Mouse (Mus musculus): Measurements from ENCODE around the gene Bckdk. TPM values are rescaled to one million over a fixed set of nuclear protein-coding genes. Genes with fewer than 3 reads are reported as not detected.

Bckdk gene
- 99.1 and 116 TPM in 2 replicates for polyA plus RNA-seq (2014; fragmentation: Nextera tagmentation; extraction: Ambion mirVana)

- Histone ChIP-seq H3K9me3 (replicated peaks; ENCODE audit: control insufficient read depth, low read length) (no peaks in the 10 kb centered on the region), H3K4me2 (ENCODE audit: low read depth, low read length) (peak within 1 kb of the TSS; percentile 81), H3K9ac (replicated peaks; ENCODE audit: low read length) (peak within 1 kb of the TSS; percentile 81), H3K4me1 (ENCODE audit: control insufficient read depth, insufficient read depth, low read length) (no peaks in the 10 kb centered on the region), H3K27me3 (ENCODE audit: control insufficient read depth, insufficient read depth, low read length) (no peaks in the 10 kb centered on the region), H3K4me3 (ENCODE audit: low read depth, low read length) (peak within 1 kb of the TSS; percentile 59), H3K36me3 (replicated peaks; ENCODE audit: control insufficient read depth, insufficient read depth, low read depth, low read length) (peaks cover 13% of the 10 kb centered on the region), H3K27ac (replicated peaks; ENCODE audit: low read depth, low read length) (peak within 1 kb of the TSS; percentile 31)
- ATAC-seq (replicated peaks; ENCODE audit: insufficient number of reproducible peaks, low FRiP score, low TSS enrichment, low read depth) (peak; percentile 86), DNase-seq (ENCODE audit: low spot score) (peak; percentile 89)
- 8% methylated on average over 38 of the region's 38 CpGs for WGBS
Observed at GRCm38 (mm10) chr7:127903971-127904796, at the start of gene Bckdk. Bckdk (plus strand) TSS chr7:127904082.

- H3K36me3 ChIP-seq (replicated peaks; ENCODE audit: control insufficient read depth, insufficient read depth, low read depth, low read length): no peaks in the 10 kb centered on the region
- no peaks in the 10 kb centered on the region for H3K9me3 ChIP-seq (replicated peaks; ENCODE audit: control insufficient read depth, low read length)
- H3K27ac ChIP-seq (replicated peaks; ENCODE audit: low read depth, low read length): no peak overlapping the region
- 90% methylated on average over 6 of the region's 6 CpGs for WGBS
- no peak overlapping the region for H3K4me2 ChIP-seq (ENCODE audit: low read depth, low read length)
- DNase-seq (ENCODE audit: low spot score): no peak
- H3K27me3 ChIP-seq (ENCODE audit: control insufficient read depth, insufficient read depth, low read length): no peaks in the 10 kb centered on the region
- H3K4me3 ChIP-seq (ENCODE audit: low read depth, low read length): no peak overlapping the region
- ATAC-seq (replicated peaks; ENCODE audit: insufficient number of reproducible peaks, low FRiP score, low TSS enrichment, low read depth): no peak
- no peak overlapping the region for H3K9ac ChIP-seq (replicated peaks; ENCODE audit: low read length)
- H3K4me1 ChIP-seq (ENCODE audit: control insufficient read depth, insufficient read depth, low read length): no peaks in the 10 kb centered on the region
Observed at GRCm38 (mm10) chr7:127858258-127858657, 45.6 kb upstream of the Bckdk start.

GRCm38 (mm10) chr7:127866434-127866833, 37.4 kb upstream of the Bckdk start:
- no peak for ATAC-seq (replicated peaks; ENCODE audit: insufficient number of reproducible peaks, low FRiP score, low TSS enrichment, low read depth)
- H3K36me3 ChIP-seq (replicated peaks; ENCODE audit: control insufficient read depth, insufficient read depth, low read depth, low read length): peaks cover 16% of the 10 kb centered on the region
- H3K4me3 ChIP-seq (ENCODE audit: low read depth, low read length): no peak overlapping the region

GRCm38 (mm10) chr7:127867641-127868040, 36.2 kb upstream of the Bckdk start:
- Histone ChIP-seq H3K27ac (replicated peaks; ENCODE audit: low read depth, low read length) (no peak overlapping the region), H3K4me3 (ENCODE audit: low read depth, low read length) (no peak overlapping the region), H3K4me2 (ENCODE audit: low read depth, low read length) (no peak overlapping the region), H3K9me3 (replicated peaks; ENCODE audit: control insufficient read depth, low read length) (no peaks in the 10 kb centered on the region), H3K4me1 (ENCODE audit: control insufficient read depth, insufficient read depth, low read length) (no peaks in the 10 kb centered on the region), H3K36me3 (replicated peaks; ENCODE audit: control insufficient read depth, insufficient read depth, low read depth, low read length) (peaks cover 16% of the 10 kb centered on the region), H3K9ac (replicated peaks; ENCODE audit: low read length) (no peak overlapping the region), H3K27me3 (ENCODE audit: control insufficient read depth, insufficient read depth, low read length) (no peaks in the 10 kb centered on the region)
- 95% methylated on average over 18 of the region's 18 CpGs for WGBS
- ATAC-seq (replicated peaks; ENCODE audit: insufficient number of reproducible peaks, low FRiP score, low TSS enrichment, low read depth): no peak
- no peak for DNase-seq (ENCODE audit: low spot score)

More at GRCm38 (mm10) chr7:127866434-127866833, 37.4 kb upstream of the Bckdk start:
- no peak for DNase-seq (ENCODE audit: low spot score)
- H3K9ac ChIP-seq (replicated peaks; ENCODE audit: low read length): no peak overlapping the region
- no peak overlapping the region for H3K4me2 ChIP-seq (ENCODE audit: low read depth, low read length)
- no peaks in the 10 kb centered on the region for H3K4me1 ChIP-seq (ENCODE audit: control insufficient read depth, insufficient read depth, low read length)
- no peaks in the 10 kb centered on the region for H3K27me3 ChIP-seq (ENCODE audit: control insufficient read depth, insufficient read depth, low read length)
- no peaks in the 10 kb centered on the region for H3K9me3 ChIP-seq (replicated peaks; ENCODE audit: control insufficient read depth, low read length)
- 92% methylated on average over 12 of the region's 12 CpGs for WGBS
- no peak overlapping the region for H3K27ac ChIP-seq (replicated peaks; ENCODE audit: low read depth, low read length)

- H3K36me3 ChIP-seq (replicated peaks; ENCODE audit: control insufficient read depth, insufficient read depth, low read depth, low read length): peaks cover 16% of the 10 kb centered on the region
Observed at GRCm38 (mm10) chr7:127869149-127869810, 34.6 kb upstream of the Bckdk start.

GRCm38 (mm10) chr7:127870136-127870821, 33.6 kb upstream of the Bckdk start:
- Histone ChIP-seq H3K27me3 (ENCODE audit: control insufficient read depth, insufficient read depth, low read length) (no peaks in the 10 kb centered on the region), H3K4me1 (ENCODE audit: control insufficient read depth, insufficient read depth, low read length) (no peaks in the 10 kb centered on the region), H3K36me3 (replicated peaks; ENCODE audit: control insufficient read depth, insufficient read depth, low read depth, low read length) (peaks cover 16% of the 10 kb centered on the region), H3K9me3 (replicated peaks; ENCODE audit: control insufficient read depth, low read length) (no peaks in the 10 kb centered on the region), H3K4me2 (ENCODE audit: low read depth, low read length) (no peak overlapping the region), H3K4me3 (ENCODE audit: low read depth, low read length) (no peak overlapping the region), H3K27ac (replicated peaks; ENCODE audit: low read depth, low read length) (no peak overlapping the region), H3K9ac (replicated peaks; ENCODE audit: low read length) (no peak overlapping the region)
- no peak for DNase-seq (ENCODE audit: low spot score)
- ATAC-seq (replicated peaks; ENCODE audit: insufficient number of reproducible peaks, low FRiP score, low TSS enrichment, low read depth): no peak
- WGBS: 84% methylated on average over 5 of the region's 5 CpGs

More at GRCm38 (mm10) chr7:127869149-127869810, 34.6 kb upstream of the Bckdk start:
- DNase-seq (ENCODE audit: low spot score): no peak
- no peak overlapping the region for H3K9ac ChIP-seq (replicated peaks; ENCODE audit: low read length)
- H3K4me3 ChIP-seq (ENCODE audit: low read depth, low read length): no peak overlapping the region
- H3K27me3 ChIP-seq (ENCODE audit: control insufficient read depth, insufficient read depth, low read length): no peaks in the 10 kb centered on the region
- ATAC-seq (replicated peaks; ENCODE audit: insufficient number of reproducible peaks, low FRiP score, low TSS enrichment, low read depth): no peak
- 89% methylated on average over 3 of the region's 3 CpGs for WGBS
- H3K4me1 ChIP-seq (ENCODE audit: control insufficient read depth, insufficient read depth, low read length): no peaks in the 10 kb centered on the region
- no peaks in the 10 kb centered on the region for H3K9me3 ChIP-seq (replicated peaks; ENCODE audit: control insufficient read depth, low read length)
- no peak overlapping the region for H3K27ac ChIP-seq (replicated peaks; ENCODE audit: low read depth, low read length)
- no peak overlapping the region for H3K4me2 ChIP-seq (ENCODE audit: low read depth, low read length)

- peak overlapping the region; percentile 96 for H3K27ac ChIP-seq (replicated peaks; ENCODE audit: low read depth, low read length)
- ATAC-seq (replicated peaks; ENCODE audit: insufficient number of reproducible peaks, low FRiP score, low TSS enrichment, low read depth) (peak; percentile 3; the same call in 1 of the 2 replicates), DNase-seq (ENCODE audit: low spot score) (peak; percentile 52)
- peak overlapping the region; percentile 52 for H3K4me2 ChIP-seq (ENCODE audit: low read depth, low read length)
- peak overlapping the region; percentile 99 for H3K9ac ChIP-seq (replicated peaks; ENCODE audit: low read length)
- no peaks in the 10 kb centered on the region for H3K4me1 ChIP-seq (ENCODE audit: control insufficient read depth, insufficient read depth, low read length)
- 5% methylated on average over 20 of the region's 20 CpGs for WGBS
- H3K36me3 ChIP-seq (replicated peaks; ENCODE audit: control insufficient read depth, insufficient read depth, low read depth, low read length): peaks cover 16% of the 10 kb centered on the region
- H3K4me3 ChIP-seq (ENCODE audit: low read depth, low read length): peak overlapping the region; percentile 93
- H3K9me3 ChIP-seq (replicated peaks; ENCODE audit: control insufficient read depth, low read length): no peaks in the 10 kb centered on the region
- H3K27me3 ChIP-seq (ENCODE audit: control insufficient read depth, insufficient read depth, low read length): no peaks in the 10 kb centered on the region
Observed at GRCm38 (mm10) chr7:127874812-127875626, 28.9 kb upstream of the Bckdk start.

All from embryonic facial prominence, embryonic 11.5 days (tissue).